Mouse (Mus musculus): ENCODE measurements at regions not wholly inside any gene's neighbourhood (a gene's known extent, or its start where the extent isn't known, plus 50 kb on each side); places are given as distances from the start of the nearest gene placed in this dataset.

GRCm38 (mm10) chr8:128183081-128183480, 175.3 kb upstream of the Nrp1 start:
- TF ChIP-seq CTCF (IDR thresholded peaks at IDR 0.05; ENCODE audit: borderline replicate concordance, insufficient read depth, low read depth, low read length) (no peak), POLR2A (IDR thresholded peaks at IDR 0.05; ENCODE audit: borderline replicate concordance, insufficient read depth, low read length) (no peak)
